Mouse (Mus musculus) intestine, embryonic 14.5 days (tissue): ENCODE measurements at regions not wholly inside any gene's neighbourhood (a gene's known extent, or its start where the extent isn't known, plus 50 kb on each side); places are given as distances from the start of the nearest gene placed in this dataset.
"Not testable (repeated sequence)": the region's sequence is repeated elsewhere in the genome, so short reads cannot be mapped to it uniquely, and the experiment has no call there.

ENCODE experiments used
- ATAC-seq: fragments of 200-750 bp; cut with Nextera tagmentation; replicated peaks from 2 replicates; pipeline ENCODE4 v1.8.0; 2017; ENCODE audit warnings: low read depth, moderate number of reproducible peaks, moderate TSS enrichment, moderate library complexity; ENCODE audit not compliant: low FRiP score, low TSS enrichment
- DNase-seq: peaks from one replicate; pipeline ENCODE4 v3.0.0-alpha.2; 2018; ENCODE audit warnings: low spot score
- H3K27ac ChIP-seq: fragments of 300-500 bp; sonication (generic); 2 replicates; pipeline ENCODE4 v1.5.1; 2014; ENCODE audit warnings: low read depth, mild to moderate bottlenecking, control low read depth
- H3K27me3 ChIP-seq: fragments of 300-500 bp; sonication (generic); replicated peaks from 2 replicates; pipeline ENCODE4 v1.6.1; 2014; ENCODE audit warnings: low read length, control low read depth; ENCODE audit not compliant: control insufficient read depth, insufficient read depth
- H3K36me3 ChIP-seq: fragments of 300-500 bp; sonication (generic); 2 replicates; pipeline ENCODE4 v1.6.1; 2014; ENCODE audit warnings: low read length, control low read depth; ENCODE audit not compliant: control insufficient read depth, insufficient read depth
- H3K4me1 ChIP-seq: fragments of 300-500 bp; sonication (generic); replicated peaks from 2 replicates; pipeline ENCODE4 v1.6.1; 2014; ENCODE audit warnings: low read length, control low read depth, mixed read lengths; ENCODE audit not compliant: control insufficient read depth, insufficient read depth
- H3K4me2 ChIP-seq: fragments of 300-500 bp; sonication (generic); 2 replicates; pipeline ENCODE4 v1.6.1; 2014; ENCODE audit warnings: low read length
- H3K4me3 ChIP-seq: fragments of 300-500 bp; sonication (generic); 2 replicates; pipeline ENCODE4 v1.5.1; 2014; ENCODE audit warnings: low read depth, low read length, control low read depth, mixed read lengths
- H3K9ac ChIP-seq: fragments of 300-500 bp; sonication (generic); 2 replicates; pipeline ENCODE4 v1.6.1; 2014; ENCODE audit warnings: mild to moderate bottlenecking, low read length
- H3K9me3 ChIP-seq: fragments of 300-500 bp; sonication (generic); 2 replicates; pipeline ENCODE4 v1.6.1; 2016; ENCODE audit warnings: low read length, control low read depth; ENCODE audit not compliant: control insufficient read depth
- WGBS: fragments of 180-500 bp; shearing (Covaris S2); extraction: QIAGEN DNeasy Blood & Tissue Kit; methylation state at CpG from one replicate; pipeline ENCODE4 v1.1.7; 2014; 5-methylcytosine and 5-hydroxymethylcytosine counted together

- no peaks in the 10 kb centered on the region for H3K27me3 ChIP-seq
- no peak overlapping the region for H3K27ac ChIP-seq
- no peaks in the 10 kb centered on the region for H3K9me3 ChIP-seq
- no peak for ATAC-seq
- H3K9ac ChIP-seq, result no peak overlapping the region
- H3K36me3 ChIP-seq, result no peaks in the 10 kb centered on the region
- DNase-seq, result no peak
- no peak overlapping the region for H3K4me3 ChIP-seq
- no peak overlapping the region for H3K4me2 ChIP-seq
- no peaks in the 10 kb centered on the region for H3K4me1 ChIP-seq
Observed at GRCm38 (mm10) chr6:24342471-24342870, 172.4 kb downstream of the Iqub start.

GRCm38 (mm10) chr6:24342056-24342455 lies 172.8 kb downstream of the Iqub start:
- no peak for ATAC-seq
- H3K36me3 ChIP-seq, result no peaks in the 10 kb centered on the region

GRCm38 (mm10) chr6:24340107-24340506 lies 172.2 kb upstream of the Slc13a1 start:
- WGBS, result 66% methylated on average over 4 of the region's 4 CpGs
- H3K27me3 ChIP-seq, DNase-seq, H3K4me2 ChIP-seq, ATAC-seq, H3K36me3 ChIP-seq, H3K4me1 ChIP-seq, H3K4me3 ChIP-seq, H3K27ac ChIP-seq, H3K9ac ChIP-seq, H3K9me3 ChIP-seq: not testable (repeated sequence)

More at GRCm38 (mm10) chr6:24342056-24342455, 172.8 kb downstream of the Iqub start:
- H3K9me3 ChIP-seq, result no peaks in the 10 kb centered on the region
- 93% methylated on average over 2 of the region's 2 CpGs for WGBS
- H3K27ac ChIP-seq, result no peak overlapping the region
- DNase-seq, result no peak
- no peaks in the 10 kb centered on the region for H3K27me3 ChIP-seq
- H3K9ac ChIP-seq, result no peak overlapping the region
- H3K4me2 ChIP-seq, result no peak overlapping the region
- H3K4me1 ChIP-seq, result no peaks in the 10 kb centered on the region
- H3K4me3 ChIP-seq, result no peak overlapping the region

GRCm38 (mm10) chr6:24325215-24325614 lies 157.3 kb upstream of the Slc13a1 start:
- Histone ChIP-seq H3K4me3 (no peak overlapping the region), H3K36me3 (no peaks in the 10 kb centered on the region), H3K9me3 (no peaks in the 10 kb centered on the region), H3K9ac (no peak overlapping the region), H3K4me2 (no peak overlapping the region), H3K27me3 (no peaks in the 10 kb centered on the region), H3K4me1 (no peaks in the 10 kb centered on the region), H3K27ac (no peak overlapping the region)
- DNase-seq (no peak), ATAC-seq (no peak)

GRCm38 (mm10) chr6:24324718-24325117 lies 156.8 kb upstream of the Slc13a1 start:
- H3K36me3 ChIP-seq, result no peaks in the 10 kb centered on the region
- no peaks in the 10 kb centered on the region for H3K4me1 ChIP-seq
- ATAC-seq (no peak), DNase-seq (no peak)
- H3K9me3 ChIP-seq, result no peaks in the 10 kb centered on the region
- no peak overlapping the region for H3K4me2 ChIP-seq
- H3K9ac ChIP-seq, result no peak overlapping the region
- no peak overlapping the region for H3K4me3 ChIP-seq
- no peaks in the 10 kb centered on the region for H3K27me3 ChIP-seq
- H3K27ac ChIP-seq, result no peak overlapping the region
- 69% methylated on average over 3 of the region's 3 CpGs for WGBS

- Histone ChIP-seq H3K27ac (no peak overlapping the region), H3K9me3 (no peaks in the 10 kb centered on the region), H3K9ac (no peak overlapping the region), H3K4me3 (no peak overlapping the region), H3K27me3 (no peaks in the 10 kb centered on the region), H3K4me2 (no peak overlapping the region), H3K4me1 (no peaks in the 10 kb centered on the region), H3K36me3 (no peaks in the 10 kb centered on the region)
- WGBS, result 82% methylated on average over 3 of the region's 3 CpGs
- no peak for ATAC-seq
- DNase-seq, result no peak
Observed at GRCm38 (mm10) chr6:24322371-24322770, 154.5 kb upstream of the Slc13a1 start.

- WGBS, result 63% methylated on average over 2 of the region's 2 CpGs
- Histone ChIP-seq H3K9me3 (no peaks in the 10 kb centered on the region), H3K27ac (no peak overlapping the region), H3K27me3 (no peaks in the 10 kb centered on the region), H3K4me2 (no peak overlapping the region), H3K4me1 (no peaks in the 10 kb centered on the region), H3K9ac (no peak overlapping the region), H3K36me3 (no peaks in the 10 kb centered on the region), H3K4me3 (no peak overlapping the region)
- DNase-seq (no peak), ATAC-seq (no peak)
Observed at GRCm38 (mm10) chr6:24318862-24319261, 151.0 kb upstream of the Slc13a1 start.

GRCm38 (mm10) chr6:24310675-24311074 lies 142.8 kb upstream of the Slc13a1 start:
- DNase-seq (no peak), ATAC-seq (no peak)
- WGBS, result 69% methylated on average over 2 of the region's 2 CpGs
- no peak overlapping the region for H3K4me2 ChIP-seq
- H3K9me3 ChIP-seq, result no peaks in the 10 kb centered on the region
- no peak overlapping the region for H3K27ac ChIP-seq
- no peaks in the 10 kb centered on the region for H3K4me1 ChIP-seq
- H3K36me3 ChIP-seq, result no peaks in the 10 kb centered on the region
- H3K9ac ChIP-seq, result no peak overlapping the region
- no peaks in the 10 kb centered on the region for H3K27me3 ChIP-seq
- no peak overlapping the region for H3K4me3 ChIP-seq

GRCm38 (mm10) chr6:24309810-24310209 lies 141.9 kb upstream of the Slc13a1 start:
- Histone ChIP-seq H3K27me3 (no peaks in the 10 kb centered on the region), H3K27ac (no peak overlapping the region), H3K9me3 (no peaks in the 10 kb centered on the region), H3K9ac (no peak overlapping the region), H3K4me3 (no peak overlapping the region), H3K36me3 (no peaks in the 10 kb centered on the region), H3K4me2 (no peak overlapping the region), H3K4me1 (no peaks in the 10 kb centered on the region)
- WGBS, result 83% methylated on average over 1 of the region's 1 CpGs
- no peak for DNase-seq
- no peak for ATAC-seq
